Mouse (Mus musculus) embryo, embryonic 11.5 days (tissue): ENCODE data around the gene Gm10300.

Experiments used
- DNase-seq: peaks from one replicate; pipeline ENCODE4 v3.0.0-alpha.2; 2012; ENCODE audit warnings: low read depth, low spot score

Gene Gm10300

DNA sequence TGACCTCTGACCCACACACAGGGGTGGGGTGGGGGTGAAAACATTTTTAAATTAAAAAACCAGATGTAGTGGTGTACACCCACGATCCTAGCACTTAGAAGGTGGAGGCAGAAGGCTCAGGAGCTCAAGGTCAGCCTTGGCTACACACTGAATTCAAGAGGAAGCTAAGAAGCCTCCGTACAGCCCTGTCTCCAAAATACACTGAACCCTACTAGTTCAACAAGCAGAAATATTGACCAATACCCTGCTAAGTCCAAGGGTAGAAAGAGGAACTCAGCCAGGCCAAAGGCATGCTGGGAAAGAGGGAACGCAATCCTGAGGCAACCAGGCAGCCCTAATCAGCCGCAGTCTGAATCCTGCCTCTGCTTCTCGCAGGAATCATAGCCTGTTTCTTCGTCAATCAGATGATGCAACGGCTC, 3.8 kb downstream of the Gm10300 start:
- DNase-seq, result no peak

DNA sequence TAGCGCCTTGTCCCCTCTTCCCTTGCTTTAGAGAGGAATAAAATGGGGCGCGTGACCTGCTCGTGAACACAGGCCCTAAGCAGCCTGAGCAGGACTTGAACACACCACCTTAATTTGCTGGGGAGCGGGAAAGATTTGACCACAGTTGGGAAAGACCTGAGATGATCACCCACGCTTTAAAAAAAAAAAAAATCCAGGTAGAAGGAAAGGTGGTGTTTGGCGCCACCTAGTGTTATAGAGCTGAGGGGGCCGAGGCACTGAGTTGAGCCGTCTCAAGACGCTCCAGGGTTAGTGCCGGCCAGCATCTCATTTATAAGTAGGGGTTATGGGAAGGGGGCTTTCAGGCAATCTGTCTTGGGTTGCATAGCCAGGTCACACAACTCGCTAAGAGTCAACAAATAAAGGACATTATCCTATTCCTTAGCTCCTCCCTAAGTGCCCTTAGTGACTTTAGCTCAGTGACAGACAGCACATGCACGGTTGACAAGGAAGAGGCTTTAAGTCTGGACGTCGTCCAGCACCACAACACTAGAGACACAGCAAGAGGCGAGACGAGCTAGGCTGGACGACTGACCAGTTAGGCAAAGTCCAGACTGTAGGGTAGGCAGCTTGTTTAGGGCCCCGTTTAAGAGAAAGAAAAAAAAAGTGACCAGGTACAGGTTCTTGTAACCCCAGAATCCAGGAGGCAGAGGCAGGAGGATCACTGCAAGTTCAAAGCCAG, 5.2 kb downstream of the Gm10300 start:
- peak; percentile 49 for DNase-seq

DNA sequence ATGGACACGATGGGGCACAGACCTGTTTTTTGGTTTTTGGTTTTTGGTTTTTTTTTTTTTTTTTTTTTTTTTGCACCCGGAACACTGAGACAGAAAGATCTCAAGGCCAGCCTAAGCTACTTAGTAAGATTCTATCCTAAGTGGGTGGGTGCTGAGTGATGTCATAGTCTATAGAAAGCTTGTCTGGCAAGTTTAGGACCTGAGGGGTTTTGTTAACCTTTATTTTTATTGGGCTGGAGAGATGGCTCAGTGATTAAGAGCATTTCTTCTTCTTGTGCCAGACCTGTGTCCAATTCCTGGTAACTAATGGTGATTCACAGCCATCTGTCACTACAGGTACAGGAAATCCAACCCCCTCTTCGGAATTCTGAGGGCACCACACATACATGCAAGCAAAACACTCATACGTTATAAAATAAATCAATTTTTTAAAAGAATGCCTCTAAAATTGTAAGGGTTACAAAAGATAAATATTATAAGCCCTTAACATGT, 6.0 kb downstream of the Gm10300 start:
- no peak for DNase-seq

DNA sequence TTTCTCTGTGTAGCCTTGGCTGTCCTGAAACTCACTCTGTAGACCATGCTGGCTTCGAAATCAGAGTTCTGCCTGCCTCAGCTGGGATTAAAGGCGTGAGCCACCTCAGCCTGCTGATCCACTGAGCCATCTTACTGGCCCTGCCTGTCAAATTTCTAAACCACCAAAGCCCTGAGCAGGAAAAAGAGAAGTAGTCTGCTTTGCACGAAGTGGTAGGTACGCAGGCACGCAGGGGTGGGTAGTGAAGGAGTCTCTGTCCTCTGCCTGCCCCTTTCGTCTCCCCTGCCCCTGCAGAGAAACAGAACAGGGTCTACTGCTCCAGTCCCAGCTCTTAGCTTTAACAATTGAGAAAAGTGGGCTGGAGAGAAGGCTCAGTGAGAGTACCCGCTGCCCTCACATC, 10.6 kb downstream of the Gm10300 start:
- no peak for DNase-seq

DNA sequence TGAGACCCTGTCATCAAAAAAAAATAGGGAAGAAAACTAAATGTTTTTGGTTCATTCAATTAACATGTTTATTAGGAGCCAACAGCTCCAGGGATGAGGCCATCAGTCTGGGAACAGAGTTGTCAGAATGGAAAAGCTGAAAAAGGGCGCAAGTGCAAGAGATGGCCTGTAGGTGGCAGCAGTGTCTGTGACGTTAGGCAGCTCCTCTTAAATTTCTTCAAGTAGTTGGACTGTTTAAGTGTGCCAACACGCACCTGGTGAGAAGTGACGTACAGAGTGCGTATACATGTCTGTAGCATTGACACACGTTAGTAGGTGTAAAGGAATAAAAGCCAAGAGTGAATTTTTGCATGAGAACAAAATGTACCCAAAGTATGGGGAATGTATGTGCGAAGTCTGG, 14.4 kb downstream of the Gm10300 start:
- DNase-seq, result peak; percentile 62

DNA sequence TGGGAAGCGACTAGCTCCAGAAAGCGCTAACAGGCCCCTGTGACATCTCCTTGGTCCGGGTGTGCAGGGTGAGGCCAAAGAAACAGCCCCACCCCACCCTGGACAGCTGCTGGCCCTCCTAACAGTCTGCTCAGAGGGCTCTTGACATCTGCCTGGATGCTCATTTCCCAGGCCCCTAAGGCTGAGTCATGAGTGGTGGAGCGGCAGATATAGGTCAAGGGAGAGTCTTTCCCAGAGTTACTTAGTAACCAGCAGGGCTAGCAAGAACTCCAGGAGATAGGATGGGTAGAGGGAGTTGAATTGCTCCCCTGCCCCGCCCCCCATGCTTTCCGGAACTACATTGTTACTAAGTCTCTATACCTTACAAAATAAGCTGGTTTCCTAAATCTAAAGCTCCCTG, 18.6 kb downstream of the Gm10300 start:
- DNase-seq, result no peak

DNA sequence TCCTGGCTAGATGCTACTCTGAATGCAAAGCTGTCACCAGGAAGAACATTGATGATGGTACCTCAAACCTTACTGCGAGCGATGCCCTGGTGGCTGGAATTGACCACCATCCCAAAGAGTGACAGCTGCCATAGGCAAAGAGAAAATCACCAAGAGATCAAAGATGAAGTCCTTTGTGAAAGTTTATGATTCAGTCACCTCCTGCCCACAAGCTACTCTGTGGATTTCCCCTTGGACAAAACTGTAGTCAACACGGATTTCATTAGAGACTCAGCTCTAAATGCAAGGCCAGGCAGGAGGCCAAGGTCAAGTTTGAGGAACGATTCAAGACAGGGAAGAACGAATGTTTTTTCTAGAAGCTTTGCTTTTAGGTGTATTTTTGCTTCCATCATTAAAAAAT, 19.4 kb downstream of the Gm10300 start:
- no peak for DNase-seq

DNA sequence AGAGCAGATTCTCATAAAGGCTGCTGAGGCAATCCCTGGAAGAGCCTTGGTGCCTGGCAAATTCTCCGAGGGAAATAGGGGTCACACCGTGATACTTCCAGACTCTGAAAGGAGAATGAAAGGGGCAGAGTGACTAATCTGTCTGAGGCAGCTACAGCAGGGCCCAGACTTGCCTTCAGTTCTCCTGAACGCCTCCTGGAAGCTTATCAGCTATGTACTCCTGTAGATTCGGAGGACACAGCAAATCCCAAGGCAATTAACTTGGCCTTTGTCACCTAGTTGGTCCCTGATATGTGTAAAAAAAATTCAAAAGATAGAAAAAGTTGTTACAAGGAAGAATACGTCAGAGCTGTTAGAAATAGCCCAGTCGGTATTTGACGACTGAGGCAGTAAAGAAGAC, 20.5 kb downstream of the Gm10300 start:
- no peak for DNase-seq

DNA sequence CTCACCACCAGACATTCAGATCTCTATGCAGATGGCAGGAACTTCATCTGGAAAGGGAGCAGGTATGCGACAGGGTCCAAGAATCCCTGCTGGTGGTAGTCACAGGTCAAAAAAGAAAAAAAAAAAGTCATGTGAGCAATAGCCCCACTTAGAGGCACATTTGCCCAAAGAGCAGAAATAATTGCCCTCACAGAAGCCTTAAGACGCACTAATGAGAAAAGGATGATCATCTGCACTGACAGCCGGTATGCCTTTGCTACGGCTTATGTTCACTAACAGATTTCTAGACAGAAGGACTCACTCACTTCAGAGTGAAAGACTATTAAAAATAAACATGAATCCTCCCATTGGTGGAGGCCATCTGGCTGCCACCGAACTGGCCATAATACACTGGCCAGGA, 25.1 kb downstream of the Gm10300 start:
- no peak for DNase-seq

DNA sequence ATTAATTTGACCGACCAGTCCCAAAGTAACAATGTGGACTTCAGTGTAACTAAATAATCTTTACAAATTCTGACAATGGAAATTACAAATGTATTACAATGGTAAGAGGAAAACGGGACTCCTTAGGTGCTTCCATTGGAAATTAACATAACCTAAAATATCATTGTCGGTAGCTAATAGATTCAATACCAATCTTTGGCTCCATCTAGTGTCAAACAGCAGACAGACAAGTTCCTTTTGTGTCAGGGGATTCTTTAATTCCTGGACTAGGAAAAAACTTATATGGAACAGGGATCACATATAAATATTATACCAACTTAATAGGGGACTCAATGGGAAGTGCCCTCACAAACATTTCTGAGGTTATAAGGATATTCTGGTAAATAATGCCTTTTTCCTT, 26.7 kb downstream of the Gm10300 start:
- no peak for DNase-seq

DNA sequence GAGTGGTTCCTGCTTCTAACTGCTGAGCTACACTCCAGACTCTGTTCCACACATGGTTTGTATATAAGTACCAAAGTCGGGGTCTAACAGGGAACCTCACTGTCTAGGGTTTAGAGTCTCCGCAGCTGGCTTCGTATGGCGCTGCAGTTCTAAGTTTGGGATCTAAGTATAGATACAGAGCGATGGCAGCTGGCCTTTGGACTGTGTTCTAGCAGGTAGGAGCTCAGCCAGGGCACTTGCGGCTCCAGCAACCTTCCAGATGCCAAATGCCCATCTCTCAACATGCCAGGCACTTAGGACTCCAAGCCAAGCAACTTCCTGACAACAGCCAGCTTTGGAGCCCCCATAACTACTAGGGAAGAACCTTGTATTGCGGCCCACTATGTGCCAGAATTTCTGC, 33.7 kb downstream of the Gm10300 start:
- no peak for DNase-seq

DNA sequence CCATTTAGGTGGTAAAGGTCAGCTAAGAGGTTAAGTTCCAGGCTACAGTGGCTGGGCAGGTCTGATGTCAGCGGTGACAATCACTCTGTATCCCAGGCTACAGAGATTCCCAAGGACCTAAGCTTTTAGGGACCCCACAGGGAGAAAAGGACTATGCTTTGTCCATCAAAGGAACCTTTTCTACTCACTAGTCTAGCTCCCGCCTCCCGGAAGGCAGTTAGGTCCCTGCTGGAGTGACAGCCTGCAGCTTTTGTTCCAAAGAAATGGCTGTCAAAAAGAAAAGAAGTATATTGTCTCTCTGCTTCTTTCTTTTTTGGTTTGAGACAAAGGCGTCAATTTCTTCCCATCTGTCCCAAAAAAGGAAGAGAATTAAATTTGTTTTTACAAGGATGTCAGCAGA, 36.7 kb downstream of the Gm10300 start:
- no peak for DNase-seq

DNA sequence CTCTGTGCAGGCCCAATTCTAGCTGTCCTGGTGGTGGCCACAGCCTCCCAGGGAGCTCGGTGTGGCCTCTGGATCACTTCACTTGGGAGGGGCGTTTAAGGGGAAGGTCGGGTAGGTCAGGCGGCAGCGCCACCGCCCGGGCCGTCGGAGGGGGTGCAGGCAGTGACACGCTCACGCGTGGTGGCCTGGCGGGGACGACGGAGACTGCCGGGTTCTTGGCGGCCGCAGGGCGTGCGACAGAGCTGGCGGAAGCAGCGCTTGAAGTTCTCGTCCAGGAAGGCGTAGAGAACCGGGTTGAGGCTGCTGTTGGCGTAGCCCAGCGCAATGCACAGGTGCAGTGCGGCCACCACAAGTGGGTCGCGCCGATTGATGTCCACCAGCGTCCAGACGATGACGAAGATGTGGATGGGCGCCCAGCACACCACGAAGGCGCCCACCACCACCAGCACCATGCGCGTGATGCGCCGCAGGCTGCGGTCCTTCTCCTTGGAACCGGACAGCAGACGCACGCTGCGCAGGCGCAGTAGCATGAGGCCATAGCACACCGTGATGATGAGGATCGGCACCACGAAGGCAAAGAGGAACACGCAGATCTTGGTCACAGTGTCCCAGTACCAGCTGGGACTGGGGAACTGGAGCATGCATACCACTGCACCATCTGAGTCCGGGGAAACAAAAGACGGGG, 39.1 kb downstream of the Gm10300 start:
- DNase-seq, result no peak

DNA sequence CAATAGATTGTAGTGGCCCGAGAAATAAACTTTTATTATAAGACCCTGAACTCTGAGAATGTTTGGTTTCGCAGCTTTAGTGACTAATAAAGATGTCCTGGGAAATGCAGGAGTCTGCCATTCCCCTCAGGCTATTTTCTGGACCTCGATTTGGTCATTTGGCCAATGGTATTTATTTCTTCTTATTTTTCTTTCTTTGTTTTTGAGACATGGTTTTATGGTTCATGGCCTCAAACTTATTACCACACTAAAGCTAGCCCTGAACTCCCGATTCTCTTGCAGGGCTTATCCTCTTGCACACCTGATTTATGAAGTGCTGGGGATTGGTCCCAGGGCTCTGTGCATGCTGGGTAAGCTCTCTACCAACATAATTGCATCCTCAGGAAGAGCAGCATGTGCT, 41.8 kb downstream of the Gm10300 start:
- no peak for DNase-seq

DNA sequence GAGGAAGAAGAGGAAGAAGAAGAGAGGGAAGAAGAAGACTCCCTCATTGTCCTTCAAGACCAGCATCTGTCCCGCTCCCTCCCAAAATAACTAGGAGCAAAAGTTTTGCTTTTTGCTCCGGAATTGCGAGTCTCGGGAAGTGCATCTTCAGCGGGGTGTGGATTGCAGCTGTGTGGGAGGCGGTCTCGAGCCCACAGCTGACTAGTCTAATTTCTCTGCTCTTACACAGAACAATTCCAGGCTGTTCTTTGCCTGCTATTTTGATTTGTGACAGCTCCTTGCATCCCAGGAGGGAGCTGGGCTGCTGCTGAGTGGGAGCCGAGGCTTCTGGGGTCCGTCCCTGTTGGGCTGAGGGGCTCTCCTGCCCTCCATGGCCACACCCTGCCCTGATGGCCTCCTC, 45.1 kb downstream of the Gm10300 start:
- DNase-seq, result no peak

DNA sequence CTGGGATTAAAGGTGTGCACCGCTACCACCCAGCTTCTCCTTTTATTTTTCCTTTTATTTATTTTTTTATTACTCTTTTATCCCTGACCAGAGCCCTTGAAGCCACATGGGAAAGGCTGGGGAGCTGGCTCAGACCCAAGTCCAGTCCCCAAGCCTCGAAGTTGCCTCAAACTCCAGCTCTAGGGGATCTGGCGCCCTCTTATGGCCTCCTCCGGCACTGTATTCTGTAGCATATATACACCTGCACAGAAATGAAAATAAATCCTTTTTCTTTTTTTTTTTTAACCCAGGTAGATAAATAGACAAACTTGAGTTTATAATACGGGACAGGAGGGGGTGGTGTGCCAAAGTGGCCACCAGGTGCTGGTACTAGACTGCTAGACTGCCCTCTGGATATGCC, 47.2 kb downstream of the Gm10300 start:
- no peak for DNase-seq

DNA sequence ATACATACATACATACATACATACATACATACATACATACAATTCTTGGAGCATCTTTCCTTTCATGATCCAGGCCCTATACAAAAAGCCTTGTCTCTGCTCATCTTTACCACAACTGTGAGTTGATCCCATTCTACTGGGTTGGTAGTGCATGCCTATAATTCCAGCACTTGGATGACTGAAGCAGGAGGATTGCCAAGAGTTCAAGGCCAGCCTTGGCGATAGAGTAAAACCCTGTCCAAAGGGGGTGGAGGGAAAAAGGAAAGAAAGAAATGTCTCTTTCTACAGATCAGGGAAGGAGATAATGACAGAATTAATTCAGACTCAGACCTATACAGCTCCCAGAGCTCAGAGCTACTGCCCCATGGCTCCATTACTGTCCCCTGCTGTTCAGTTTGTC, 48.7 kb downstream of the Gm10300 start:
- no peak for DNase-seq
